Mouse (Mus musculus) limb, embryonic 12.5 days (tissue): ENCODE results near the gene Stk11ip. TPM values are rescaled to one million over a fixed set of nuclear protein-coding genes. Genes with fewer than 3 reads are reported as not detected.

Source experiments
- ATAC-seq: fragments of 200-750 bp; cut with Nextera tagmentation; 2 replicates; pipeline ENCODE4 v1.8.0; 2017; ENCODE audit warnings: low read depth, moderate TSS enrichment; ENCODE audit not compliant: insufficient number of reproducible peaks, insufficient read depth, low FRiP score, low TSS enrichment
- H3K27ac ChIP-seq: fragments of 300-500 bp; sonication (generic); 2 replicates; pipeline ENCODE4 v1.5.1; 2016; ENCODE audit warnings: mild to moderate bottlenecking, moderate library complexity
- H3K27me3 ChIP-seq: fragments of 300-500 bp; sonication (generic); 2 replicates; pipeline ENCODE4 v1.6.1; 2016; ENCODE audit warnings: mild to moderate bottlenecking, moderate library complexity
- H3K36me3 ChIP-seq: fragments of 300-500 bp; sonication (generic); 2 replicates; pipeline ENCODE4 v1.6.1; 2016; ENCODE audit warnings: mild to moderate bottlenecking, moderate library complexity
- H3K4me1 ChIP-seq: fragments of 300-500 bp; sonication (generic); replicated peaks from 2 replicates; pipeline ENCODE4 v1.6.1; 2016
- H3K4me2 ChIP-seq: fragments of 300-500 bp; sonication (generic); 2 replicates; pipeline ENCODE4 v1.6.1; 2016; ENCODE audit warnings: mild to moderate bottlenecking, moderate library complexity
- H3K4me3 ChIP-seq: fragments of 300-500 bp; sonication (generic); replicated peaks from 2 replicates; pipeline ENCODE4 v1.5.1; 2016; ENCODE audit warnings: mild to moderate bottlenecking
- H3K9ac ChIP-seq: fragments of 300-500 bp; sonication (generic); replicated peaks from 2 replicates; pipeline ENCODE4 v1.6.1; 2016; ENCODE audit warnings: mild to moderate bottlenecking, moderate library complexity
- H3K9me3 ChIP-seq: fragments of 300-500 bp; sonication (generic); 2 replicates; pipeline ENCODE4 v1.6.1; 2016; ENCODE audit warnings: mild to moderate bottlenecking, moderate library complexity
- WGBS: fragments of 180-500 bp; shearing (Covaris S2); methylation state at CpG from one replicate; pipeline ENCODE4 v1.1.7; 2016; 5-methylcytosine and 5-hydroxymethylcytosine counted together
- polyA plus RNA-seq: library from polyadenylated mRNA; unstranded; fragments of >200 nt; fragmentation: Nextera tagmentation; extraction: Ambion mirVana; gene quantifications from 2 replicates; pipeline ENCODE4 v1.2.1, GENCODE M21; 2016

Gene Stk11ip
- polyA plus RNA-seq, result 29.3 and 30.3 TPM in 2 replicates

GRCm38 (mm10) chr1:75521321-75522031, at the start of gene Stk11ip:
TSS of gene Stk11ip (plus strand) at chr1:75521529.
- H3K27me3 ChIP-seq, result no peaks in the 10 kb centered on the region
- H3K9ac ChIP-seq, result peak within 1 kb of the TSS; percentile 52
- peak; percentile 96 for ATAC-seq
- peak within 1 kb of the TSS; percentile 96 for H3K27ac ChIP-seq
- under 1% methylated on average over 46 of the region's 46 CpGs for WGBS
- H3K36me3 ChIP-seq, result peaks cover 16% of the 10 kb centered on the region
- peak within 1 kb of the TSS; percentile 72 for H3K4me2 ChIP-seq
- peaks cover 15% of the 10 kb centered on the region; the same call in 1 of the 2 replicates for H3K4me1 ChIP-seq
- H3K4me3 ChIP-seq, result peak within 1 kb of the TSS; percentile 62
- no peaks in the 10 kb centered on the region for H3K9me3 ChIP-seq

GRCm38 (mm10) chr1:75476441-75476840, 44.9 kb upstream of the Stk11ip start:
- Histone ChIP-seq H3K4me3 (no peak overlapping the region), H3K4me2 (no peak overlapping the region), H3K9ac (no peak overlapping the region), H3K4me1 (peaks cover 33% of the 10 kb centered on the region), H3K36me3 (peaks cover 49% of the 10 kb centered on the region), H3K27ac (no peak overlapping the region), H3K27me3 (peaks cover 26% of the 10 kb centered on the region), H3K9me3 (no peaks in the 10 kb centered on the region)
- no peak for ATAC-seq
- 94% methylated on average over 11 of the region's 11 CpGs for WGBS

- 13% methylated on average over 35 of the region's 35 CpGs for WGBS
Measured at GRCm38 (mm10) chr1:75477264-75477965, 43.9 kb upstream of the Stk11ip start.

GRCm38 (mm10) chr1:75477966-75478290, 43.4 kb upstream of the Stk11ip start:
- Histone ChIP-seq H3K9ac (no peak overlapping the region), H3K36me3 (peaks cover 38% of the 10 kb centered on the region), H3K4me2 (peak overlapping the region; percentile 90), H3K9me3 (no peaks in the 10 kb centered on the region), H3K27me3 (peaks cover 41% of the 10 kb centered on the region), H3K4me3 (peak overlapping the region; percentile 59), H3K4me1 (peaks cover 33% of the 10 kb centered on the region), H3K27ac (no peak overlapping the region)
- whole genome bisulfite sequencing, result 55% methylated on average over 3 of the region's 3 CpGs
- ATAC-seq, result no peak

More at GRCm38 (mm10) chr1:75477264-75477965, 43.9 kb upstream of the Stk11ip start:
- H3K4me1 ChIP-seq, result peaks cover 33% of the 10 kb centered on the region
- no peaks in the 10 kb centered on the region for H3K9me3 ChIP-seq
- peak overlapping the region; percentile 90 for H3K4me2 ChIP-seq
- peaks cover 44% of the 10 kb centered on the region for H3K36me3 ChIP-seq
- peaks cover 36% of the 10 kb centered on the region for H3K27me3 ChIP-seq
- H3K9ac ChIP-seq, result no peak overlapping the region
- ATAC-seq, result no peak
- peak overlapping the region; percentile 59 for H3K4me3 ChIP-seq
- no peak overlapping the region for H3K27ac ChIP-seq

- 0% methylated on average over 14 of the region's 25 CpGs for WGBS
- no peak for ATAC-seq
- peaks cover 47% of the 10 kb centered on the region for H3K27me3 ChIP-seq
- peak overlapping the region; percentile 59 for H3K4me3 ChIP-seq
- H3K4me2 ChIP-seq, result peak overlapping the region; percentile 90
- peaks cover 34% of the 10 kb centered on the region for H3K36me3 ChIP-seq
- peak overlapping the region; percentile 74; the same call in 1 of the 2 replicates for H3K27ac ChIP-seq
- peaks cover 32% of the 10 kb centered on the region for H3K4me1 ChIP-seq
- H3K9ac ChIP-seq, result peak overlapping the region; percentile 74
- no peaks in the 10 kb centered on the region for H3K9me3 ChIP-seq
Measured at GRCm38 (mm10) chr1:75478497-75478896, 42.8 kb upstream of the Stk11ip start.

GRCm38 (mm10) chr1:75478916-75479634, 42.3 kb upstream of the Stk11ip start, which contains the start of the genes Chpf and Tmem198:
TSS of gene Chpf (minus strand) at chr1:75479307.
TSS of gene Tmem198 (plus strand) at chr1:75479532.
- Histone ChIP-seq H3K9me3 (no peaks in the 10 kb centered on the region), H3K4me1 (peaks cover 26% of the 10 kb centered on the region), H3K4me3 (peak within 1 kb of the TSS; percentile 59), H3K27me3 (peaks cover 53% of the 10 kb centered on the region), H3K27ac (peak within 1 kb of the TSS; percentile 74), H3K36me3 (peaks cover 28% of the 10 kb centered on the region), H3K9ac (peak within 1 kb of the TSS; percentile 74), H3K4me2 (peak within 1 kb of the TSS; percentile 90)
- under 1% methylated on average over 70 of the region's 76 CpGs for WGBS
- ATAC-seq, result peak; percentile 90

GRCm38 (mm10) chr1:75479635-75479989, 41.7 kb upstream of the Stk11ip start:
- Histone ChIP-seq H3K9ac (no peak overlapping the region; the same call in 1 of the 2 replicates), H3K4me2 (peak overlapping the region; percentile 90), H3K27me3 (peaks cover 58% of the 10 kb centered on the region), H3K4me3 (peak overlapping the region; percentile 59), H3K27ac (no peak overlapping the region), H3K4me1 (peaks cover 24% of the 10 kb centered on the region), H3K9me3 (no peaks in the 10 kb centered on the region), H3K36me3 (peaks cover 22% of the 10 kb centered on the region)
- no peak; the same call in 1 of the 2 replicates for ATAC-seq
- WGBS, result 1% methylated on average over 22 of the region's 24 CpGs

GRCm38 (mm10) chr1:75480036-75480435, 41.3 kb upstream of the Stk11ip start:
- ATAC-seq, result no peak
- WGBS, result 19% methylated on average over 13 of the region's 13 CpGs

GRCm38 (mm10) chr1:75480735-75481134, 40.6 kb upstream of the Stk11ip start:
- Histone ChIP-seq H3K4me2 (no peak overlapping the region), H3K9me3 (no peaks in the 10 kb centered on the region), H3K4me1 (peaks cover 21% of the 10 kb centered on the region), H3K9ac (no peak overlapping the region), H3K36me3 (peaks cover 11% of the 10 kb centered on the region), H3K27me3 (peaks cover 69% of the 10 kb centered on the region), H3K27ac (no peak overlapping the region), H3K4me3 (no peak overlapping the region)
- no peak for ATAC-seq
- 86% methylated on average over 7 of the region's 7 CpGs for WGBS

More at GRCm38 (mm10) chr1:75480036-75480435, 41.3 kb upstream of the Stk11ip start:
- Histone ChIP-seq H3K9me3 (no peaks in the 10 kb centered on the region), H3K27me3 (peaks cover 62% of the 10 kb centered on the region), H3K4me3 (peak overlapping the region; percentile 59), H3K4me1 (peaks cover 21% of the 10 kb centered on the region), H3K9ac (no peak overlapping the region), H3K36me3 (peaks cover 18% of the 10 kb centered on the region), H3K27ac (no peak overlapping the region), H3K4me2 (peak overlapping the region; percentile 90)

GRCm38 (mm10) chr1:75486561-75486960, 34.8 kb upstream of the Stk11ip start:
- Histone ChIP-seq H3K4me2 (peak overlapping the region; percentile 81), H3K9ac (no peak overlapping the region), H3K9me3 (no peaks in the 10 kb centered on the region), H3K4me3 (peak overlapping the region; percentile 54), H3K4me1 (peaks cover 16% of the 10 kb centered on the region), H3K27me3 (peaks cover 85% of the 10 kb centered on the region), H3K27ac (no peak overlapping the region), H3K36me3 (peaks cover 27% of the 10 kb centered on the region)
- no peak for ATAC-seq
- WGBS, result 6% methylated on average over 24 of the region's 24 CpGs

GRCm38 (mm10) chr1:75487040-75487404, 34.3 kb upstream of the Stk11ip start:
- peaks cover 84% of the 10 kb centered on the region for H3K27me3 ChIP-seq
- no peak for ATAC-seq
- H3K36me3 ChIP-seq, result peaks cover 32% of the 10 kb centered on the region
- under 1% methylated on average over 13 of the region's 13 CpGs for WGBS
- peaks cover 16% of the 10 kb centered on the region for H3K4me1 ChIP-seq
- no peak overlapping the region for H3K27ac ChIP-seq
- H3K9me3 ChIP-seq, result no peaks in the 10 kb centered on the region
- H3K4me3 ChIP-seq, result peak overlapping the region; percentile 54
- peak overlapping the region; percentile 81 for H3K4me2 ChIP-seq
- H3K9ac ChIP-seq, result no peak overlapping the region; the same call in 1 of the 2 replicates
